Mouse (Mus musculus) thymus, postnatal 36 days (tissue): ENCODE measurements around the gene Adcy4.

Source experiments
- DNase-seq, 2 experiments: peaks; one replicate each; pipeline ENCODE4 v3.0.0; 2022; ENCODE audit warnings: mixed read lengths in 2 of 2

Gene Adcy4

GRCm38 (mm10) chr14:55788256-55789050 lies 4.6 kb upstream of the Adcy4 start, which contains the start of gene Ripk3:
Ripk3 (minus strand) TSS chr14:55788865.
- DNase-seq: peak; percentile 76 to 77

- no peak for DNase-seq
These were observed 3.8 kb upstream of the Adcy4 start for GRCm38 (mm10) chr14:55787731-55788130.

- peak in 1 of 2 experiments; percentile 28 for DNase-seq
These were observed 1.3 kb upstream of the Adcy4 start for GRCm38 (mm10) chr14:55785195-55785594.

GRCm38 (mm10) chr14:55783171-55783957 lies 531 bp downstream of the Adcy4 start:
- DNase-seq: no peak

- DNase-seq: no peak
These were observed 1.4 kb downstream of the Adcy4 start for GRCm38 (mm10) chr14:55782361-55782960.

DNA sequence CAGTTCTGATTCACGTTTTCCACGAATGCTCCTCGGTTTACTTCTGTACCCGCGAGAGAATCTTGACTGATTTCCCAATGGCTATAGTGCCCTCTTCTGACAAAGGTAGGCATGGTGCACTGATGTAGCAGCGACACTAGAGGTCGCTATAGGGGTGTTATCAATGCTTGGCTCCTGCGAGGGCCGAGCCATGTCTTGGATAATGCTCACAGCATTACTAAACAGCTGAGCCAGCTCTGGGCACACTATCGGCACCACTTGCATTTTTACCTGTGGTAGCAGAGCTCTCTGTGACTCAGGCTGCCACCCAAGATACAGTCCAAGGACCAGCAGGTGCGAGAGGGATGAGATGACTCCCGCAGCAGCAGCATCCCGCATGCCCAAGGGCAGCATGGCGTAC lies 2.6 kb downstream of the Adcy4 start:
- DNase-seq: peak; percentile 25 to 39

DNA sequence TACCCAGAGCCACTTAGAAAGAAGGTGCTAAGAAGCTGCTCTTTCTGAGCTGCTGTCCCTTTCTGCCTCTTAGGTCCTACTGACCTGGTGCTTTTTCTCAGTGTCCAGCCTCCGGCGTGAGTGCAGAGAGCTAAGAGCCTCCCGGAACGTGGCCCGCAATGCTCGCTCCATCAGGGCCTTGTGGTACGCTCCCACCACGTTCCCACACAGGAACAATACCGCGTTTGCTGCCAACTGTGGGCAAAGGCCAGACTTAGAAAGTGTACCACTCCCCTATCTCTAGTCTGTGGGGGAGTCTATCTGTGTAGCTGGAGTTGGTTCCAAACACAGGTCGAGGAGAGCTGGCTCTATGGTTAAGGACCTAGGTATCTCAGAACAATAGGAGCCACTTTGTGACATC lies 3.2 kb downstream of the Adcy4 start:
- no peak for DNase-seq

DNA sequence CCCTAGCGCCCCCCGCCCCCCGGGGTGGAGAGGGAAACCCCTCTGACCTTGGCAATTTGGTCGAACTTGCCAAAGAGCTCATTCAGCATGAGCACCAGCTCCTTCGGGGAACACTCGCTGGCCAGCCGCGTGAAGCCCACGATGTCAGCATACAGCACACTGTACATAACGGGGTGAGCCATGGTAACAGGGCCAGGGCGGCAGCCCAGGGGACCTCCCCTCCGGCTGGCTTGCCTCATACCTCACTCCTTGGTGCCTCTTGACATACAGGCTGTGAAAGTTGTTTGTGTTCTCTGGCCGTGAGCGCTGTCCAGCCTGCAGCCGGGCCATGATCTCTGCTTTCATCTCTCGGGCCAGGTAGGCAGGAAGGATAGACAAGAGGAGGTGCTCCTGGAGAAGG lies 4.2 kb downstream of the Adcy4 start:
- no peak for DNase-seq

- DNase-seq: no peak
These were observed 5.2 kb downstream of the Adcy4 start for GRCm38 (mm10) chr14:55778686-55779085.

DNA sequence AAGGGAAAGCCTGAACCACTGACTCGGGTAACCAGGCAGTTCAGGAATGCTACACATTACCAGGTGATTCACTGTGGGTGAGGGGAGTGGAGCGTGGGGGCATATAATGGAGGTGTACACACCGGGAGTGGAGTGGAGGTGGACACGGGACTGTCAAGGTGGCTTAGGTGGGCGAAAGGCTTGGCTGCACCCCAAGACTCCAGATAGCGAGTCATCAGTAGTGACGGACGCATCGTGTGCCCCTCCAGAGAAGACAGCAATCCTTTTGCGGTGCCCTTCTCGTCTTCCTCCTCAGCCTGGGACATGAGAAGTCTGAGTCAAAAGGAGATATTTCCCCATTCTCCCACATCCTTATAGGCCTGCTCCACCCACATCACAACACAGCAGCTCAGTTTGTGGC lies 6.1 kb downstream of the Adcy4 start:
- DNase-seq: no peak

DNA sequence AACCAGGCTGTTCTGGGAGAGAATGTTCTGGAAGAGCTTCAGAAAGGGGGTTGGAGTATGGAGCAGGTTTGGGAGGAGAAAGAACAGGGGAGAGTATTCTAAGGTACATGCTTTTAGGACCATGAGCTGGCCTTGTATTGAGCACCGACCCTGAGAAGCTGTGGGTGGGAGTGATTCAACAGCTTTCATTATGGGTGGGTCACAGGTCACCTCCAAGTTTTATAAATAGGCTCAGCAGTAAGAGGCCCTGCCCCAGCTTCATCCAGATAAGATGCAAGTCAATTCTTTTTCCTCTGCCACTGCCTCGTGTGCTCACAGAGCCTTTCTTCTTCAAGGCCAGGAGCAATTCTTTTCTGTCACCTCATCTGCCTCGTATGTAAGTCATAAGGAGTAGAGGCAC lies 6.7 kb downstream of the Adcy4 start:
- DNase-seq: no peak

DNA sequence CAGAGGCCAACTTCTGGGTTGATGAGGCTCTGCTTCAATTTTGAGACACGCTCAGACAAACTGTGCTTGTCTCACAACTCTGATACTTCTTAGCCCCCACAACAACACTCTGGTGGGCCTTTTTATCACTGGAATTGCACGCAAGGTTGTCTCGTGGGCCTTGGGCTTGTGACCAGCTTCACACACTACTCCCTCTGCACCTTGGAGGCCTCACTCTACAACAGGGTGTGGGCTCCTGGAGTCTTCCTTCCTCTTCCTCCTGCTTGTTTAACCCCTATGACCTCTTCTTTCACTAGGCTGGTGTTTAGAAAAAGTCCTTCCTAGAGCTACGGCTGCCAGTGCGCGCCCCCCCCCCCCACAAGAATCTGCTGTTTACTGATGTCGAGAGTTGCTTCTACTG lies 7.2 kb downstream of the Adcy4 start:
- DNase-seq: no peak

DNA sequence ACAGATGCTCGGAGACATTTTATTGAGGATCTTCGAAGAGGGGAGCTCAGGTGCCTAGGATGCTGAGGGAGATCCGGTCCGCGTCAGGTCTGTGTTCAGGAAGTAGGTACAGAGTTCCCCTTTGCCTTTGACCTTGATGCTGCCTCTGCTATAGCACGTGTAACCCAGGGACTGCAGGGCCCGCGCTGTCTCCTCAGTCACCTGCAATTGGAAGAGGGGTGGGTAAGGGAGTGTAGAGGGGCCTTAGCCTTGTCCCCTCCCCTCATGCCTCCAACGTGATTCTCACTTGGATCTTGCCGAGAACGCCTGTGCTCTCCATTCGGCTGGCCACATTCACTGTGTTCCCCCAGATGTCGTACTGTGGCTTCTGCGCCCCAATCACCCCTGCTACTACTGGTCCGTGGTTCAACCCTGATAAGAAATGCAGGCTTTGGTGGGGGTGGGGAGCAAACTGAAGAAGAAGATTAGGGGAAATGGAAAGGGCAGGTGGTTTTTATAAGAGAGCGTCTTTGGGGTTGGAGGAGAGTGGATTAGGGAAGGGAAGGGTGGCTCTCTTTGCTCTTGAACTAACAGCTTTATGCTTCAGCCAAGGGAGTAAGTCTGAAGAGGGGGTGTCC lies 14.7 kb downstream of the Adcy4 start:
- no peak for DNase-seq

GRCm38 (mm10) chr14:55768555-55768954 lies 15.3 kb downstream of the Adcy4 start:
- DNase-seq: no peak

GRCm38 (mm10) chr14:55767519-55768414 lies 16.1 kb downstream of the Adcy4 start:
- peak in 1 of 2 experiments; percentile 27 for DNase-seq

- no peak for DNase-seq
These were observed 18.2 kb downstream of the Adcy4 start, which contains the start of gene Ltb4r1 for GRCm38 (mm10) chr14:55765696-55766095. Ltb4r1 (plus strand) TSS chr14:55765962.

DNA sequence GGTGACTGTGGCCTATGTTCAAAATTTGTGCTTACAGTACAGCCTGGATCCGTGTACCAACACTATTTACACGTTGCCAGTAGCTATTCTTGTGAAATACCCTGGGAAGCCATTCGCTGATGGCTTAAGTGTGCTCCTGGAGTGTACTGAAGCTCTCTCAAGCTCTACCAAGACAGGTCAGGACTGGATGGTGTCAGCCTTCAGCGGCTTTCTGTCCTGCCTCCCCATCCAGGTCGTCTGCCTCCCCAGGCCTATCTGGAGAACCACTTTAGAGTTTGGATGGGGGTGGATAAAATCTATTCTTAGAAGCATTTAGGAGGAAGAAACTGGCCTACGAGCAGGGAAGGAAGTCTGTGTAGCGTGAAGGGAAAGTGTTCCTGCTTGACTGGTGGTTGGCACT lies 20.7 kb downstream of the Adcy4 start:
- DNase-seq: no peak

- peak in 1 of 2 experiments; percentile 31 for DNase-seq
These were observed 21.7 kb downstream of the Adcy4 start for GRCm38 (mm10) chr14:55762001-55762821.

GRCm38 (mm10) chr14:55761163-55761562 lies 22.7 kb downstream of the Adcy4 start, which contains the start of gene Ltb4r2:
Ltb4r2 (plus strand) TSS chr14:55761428.
- no peak for DNase-seq

DNA sequence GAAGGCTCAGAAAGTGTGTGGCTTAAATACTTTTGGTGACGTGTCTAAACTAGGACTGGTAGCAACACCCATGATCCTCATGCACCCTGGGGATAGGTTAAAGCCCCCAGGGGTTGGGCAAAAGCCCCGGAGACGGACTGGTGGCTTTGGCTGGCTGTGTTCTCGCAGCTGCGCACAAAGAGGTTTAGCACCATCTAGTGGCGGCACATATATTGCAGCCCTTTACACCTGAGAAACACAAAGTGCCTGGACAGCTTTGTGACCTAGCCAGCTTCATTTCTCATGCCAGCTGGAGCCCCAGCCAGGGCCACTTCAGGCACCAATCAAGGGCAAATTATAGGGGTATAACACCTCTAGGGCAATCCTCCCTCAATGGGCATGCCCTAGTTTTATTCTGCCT lies 23.7 kb downstream of the Adcy4 start:
- DNase-seq: peak; percentile 77 to 83

DNA sequence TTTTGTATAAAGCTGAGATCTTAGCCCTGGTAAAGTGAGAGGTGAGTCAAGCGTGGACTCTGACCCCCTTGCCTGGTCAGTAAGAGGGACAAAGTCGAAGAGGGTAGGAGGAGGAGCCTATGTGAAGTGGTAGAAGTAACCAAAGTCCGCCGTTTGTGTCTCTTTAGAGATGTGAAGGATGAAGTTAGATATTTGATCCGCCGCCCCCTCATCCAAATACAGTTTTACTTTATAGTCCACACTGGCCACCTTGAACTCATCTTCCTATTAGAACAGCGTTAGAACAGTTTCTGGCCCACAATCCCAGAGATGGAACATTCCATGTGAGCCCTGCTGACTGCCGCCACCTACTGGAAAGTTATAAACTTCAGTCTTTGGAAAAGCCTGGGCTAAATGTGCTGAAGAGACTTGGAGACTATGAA lies 25.5 kb downstream of the Adcy4 start, which contains the start of gene Cideb:
Gene Cideb, minus strand, starts transcription at position 96 of the 422 bp plus-strand sequence.
- no peak for DNase-seq
